Mouse (Mus musculus) megakaryocyte-erythroid progenitor cell, adult 5-6 weeks (primary cell): ENCODE measurements around the gene Pola2. TPM values are rescaled to one million over a fixed set of nuclear protein-coding genes. Genes with fewer than 3 reads are reported as not detected.

ENCODE experiments used
- ATAC-seq: replicated peaks from 2 replicates; pipeline ENCODE4 v1.8.0; 2016; ENCODE audit warnings: mild to moderate bottlenecking, inconsistent platforms; ENCODE audit not compliant: severe bottlenecking, poor library complexity, low FRiP score, low TSS enrichment
- total RNA-seq, 2 experiments: library from RNA; stranded (forward) in 1 of 2; stranded (reverse) in 1 of 2; fragments of 200-1000, 215-1000 nt in 1 of 2; fragments of >200 nt in 1 of 2; fragmentation: Nextera tagmentation in 1 of 2; gene quantifications; 2 replicates each; pipeline ENCODE4 v1.2.3; 2014 to 2017

Gene Pola2
- total RNA-seq, 2 experiments from 2014 or later: 87.0 to 164 TPM

DNA sequence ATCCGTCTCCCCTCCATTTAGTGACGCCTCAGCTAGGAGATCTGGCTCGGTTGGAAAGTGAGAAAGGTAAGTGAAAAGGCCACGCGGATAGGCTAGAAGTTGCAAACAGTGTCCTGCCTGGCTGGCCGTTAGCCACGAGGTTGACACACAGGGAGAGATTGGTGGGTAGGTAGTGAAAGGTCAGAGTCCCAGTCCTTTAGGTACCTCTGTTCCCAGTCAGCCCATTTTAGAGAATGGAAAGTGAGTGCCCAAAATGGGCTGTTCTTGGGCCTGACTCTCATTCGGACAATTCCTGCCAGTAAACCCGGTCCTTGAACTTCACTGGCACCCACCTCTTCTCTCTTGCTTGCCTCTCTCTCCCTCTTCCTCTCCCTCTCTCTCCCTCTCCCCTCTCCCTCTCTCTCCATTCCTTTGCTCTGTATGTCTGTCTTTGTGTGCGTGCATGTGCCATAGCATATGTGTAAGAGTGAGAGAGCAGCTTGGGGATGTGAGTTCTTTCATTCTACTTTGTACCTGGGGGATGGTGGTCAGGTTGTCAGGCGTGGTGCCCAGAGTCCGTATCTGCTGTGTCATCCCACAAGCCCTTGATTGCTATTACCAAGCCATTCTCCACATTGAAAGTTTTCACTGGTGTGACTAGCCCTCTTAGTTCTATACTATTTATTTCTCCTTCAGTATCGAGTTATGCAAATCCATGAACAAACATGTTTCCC, 50.8 kb downstream of the Pola2 start, which contains the start of gene Dpf2:
Dpf2 (minus strand) TSS at position 4 of the 713 bp plus-strand sequence.
- ATAC-seq: peak; percentile 27; the same call in 1 of the 2 replicates

DNA sequence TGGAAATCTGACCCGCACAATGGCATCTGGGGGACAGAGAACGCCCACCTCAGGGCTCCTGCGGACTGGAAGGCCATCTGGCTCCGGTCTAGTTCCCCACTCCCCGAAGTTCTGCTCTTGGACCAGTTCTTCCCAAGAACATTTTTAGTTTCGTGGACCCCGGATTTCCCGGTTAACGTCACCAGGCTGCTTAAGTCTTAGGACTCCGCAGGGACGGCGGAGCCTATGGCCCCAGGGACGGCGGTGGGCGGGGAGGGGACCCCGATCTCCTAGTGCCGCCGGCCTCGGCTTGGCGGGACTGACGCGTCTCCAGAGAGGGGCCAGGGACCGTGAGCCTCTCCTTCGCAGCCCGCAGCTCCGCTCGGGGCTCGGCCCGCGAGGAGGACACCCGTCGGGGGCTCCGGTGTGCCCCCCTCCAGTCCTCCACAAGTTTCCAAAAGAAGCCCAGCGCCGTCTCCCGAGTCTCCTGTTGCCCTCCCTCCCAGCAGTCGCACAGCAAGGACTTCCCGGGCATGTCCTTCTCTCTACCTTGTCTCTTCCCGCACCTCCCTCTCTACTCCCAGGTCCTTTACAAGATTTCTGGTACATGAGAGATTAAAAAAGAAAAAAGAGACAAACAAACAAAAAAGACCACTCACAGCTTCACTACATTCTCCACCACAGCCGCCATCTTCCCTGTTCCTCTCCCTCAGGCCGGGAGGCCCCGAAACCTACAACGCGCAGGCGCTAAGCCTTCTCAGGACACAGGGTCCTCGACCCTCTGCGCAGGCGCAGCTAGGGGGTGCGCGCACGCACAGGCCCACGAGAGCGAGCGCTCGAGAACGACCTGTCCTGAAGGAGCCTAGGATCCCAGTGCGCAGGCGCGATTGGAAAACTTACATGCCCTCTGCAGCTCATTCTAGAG, 51.6 kb downstream of the Pola2 start:
- peak; percentile 94 for ATAC-seq

DNA sequence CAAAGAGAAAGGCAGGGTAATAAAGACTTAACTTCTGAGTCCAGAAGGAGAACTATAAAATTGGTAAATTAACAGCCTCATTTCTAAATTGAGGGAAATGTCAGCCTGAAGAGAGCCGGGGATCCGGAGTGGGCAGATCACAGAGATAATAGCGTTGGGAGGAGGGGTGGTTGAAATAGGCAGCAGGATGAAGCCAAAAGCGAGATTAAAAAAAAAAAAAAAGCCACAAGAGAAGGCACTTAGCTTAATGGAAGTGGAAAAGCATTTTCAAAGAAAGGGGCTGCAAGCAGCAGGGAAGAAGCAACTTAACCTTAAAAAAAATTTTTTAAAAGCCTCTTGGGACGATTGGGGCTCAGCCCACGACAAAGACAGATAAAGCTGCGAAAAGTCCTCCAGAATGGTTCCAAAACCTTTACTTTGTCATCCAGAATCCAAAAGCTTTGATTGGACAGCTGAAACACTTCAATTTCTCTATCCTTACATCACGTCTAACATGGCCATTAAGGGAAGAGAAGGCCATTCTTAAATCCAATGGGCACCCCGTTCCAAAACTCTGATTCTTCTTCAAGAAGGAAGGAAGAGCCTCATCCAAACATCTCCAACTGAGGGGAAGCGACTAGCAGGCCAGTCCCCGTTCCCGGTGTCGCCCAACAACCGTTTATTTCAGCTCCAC, 52.4 kb downstream of the Pola2 start:
- ATAC-seq: no peak

DNA sequence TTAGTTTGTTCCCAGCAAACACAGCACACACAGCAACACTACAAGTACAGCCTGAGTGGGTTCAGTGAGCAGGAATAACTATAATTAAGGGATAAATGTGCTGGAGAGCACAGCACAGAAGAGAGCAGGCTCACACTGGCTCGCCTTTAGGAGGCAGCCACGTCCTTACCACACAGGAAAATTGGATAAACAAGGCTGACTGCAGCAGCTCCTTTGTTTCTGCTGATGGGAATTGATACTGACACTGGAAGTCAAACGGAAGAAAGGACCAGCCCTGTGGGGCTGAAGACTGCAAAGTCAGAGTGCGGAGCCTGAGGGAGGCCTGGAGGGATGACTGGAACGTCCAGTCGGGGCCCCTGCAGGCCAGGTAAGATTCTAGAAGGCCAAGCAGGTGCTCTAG, 53.8 kb downstream of the Pola2 start:
- ATAC-seq: no peak

DNA sequence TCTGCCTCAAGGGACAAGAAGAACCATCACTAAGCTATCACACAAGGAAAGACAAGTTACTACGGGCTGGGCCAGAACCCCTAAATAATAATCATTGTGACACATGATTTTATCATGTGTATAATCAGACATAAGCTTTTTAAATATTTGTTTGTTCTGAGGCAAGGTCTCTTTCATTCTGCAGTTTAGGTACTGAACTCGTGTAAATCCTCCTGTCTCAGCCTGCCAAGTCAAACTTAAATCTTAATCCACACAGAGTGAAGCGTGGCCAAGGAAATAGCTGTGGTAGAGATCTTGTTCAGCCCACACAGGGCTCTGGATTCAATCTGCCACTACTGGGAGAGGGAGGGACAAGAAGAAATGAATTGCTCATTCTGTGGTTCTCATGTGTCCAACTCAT, 56.7 kb downstream of the Pola2 start:
- no peak for ATAC-seq

DNA sequence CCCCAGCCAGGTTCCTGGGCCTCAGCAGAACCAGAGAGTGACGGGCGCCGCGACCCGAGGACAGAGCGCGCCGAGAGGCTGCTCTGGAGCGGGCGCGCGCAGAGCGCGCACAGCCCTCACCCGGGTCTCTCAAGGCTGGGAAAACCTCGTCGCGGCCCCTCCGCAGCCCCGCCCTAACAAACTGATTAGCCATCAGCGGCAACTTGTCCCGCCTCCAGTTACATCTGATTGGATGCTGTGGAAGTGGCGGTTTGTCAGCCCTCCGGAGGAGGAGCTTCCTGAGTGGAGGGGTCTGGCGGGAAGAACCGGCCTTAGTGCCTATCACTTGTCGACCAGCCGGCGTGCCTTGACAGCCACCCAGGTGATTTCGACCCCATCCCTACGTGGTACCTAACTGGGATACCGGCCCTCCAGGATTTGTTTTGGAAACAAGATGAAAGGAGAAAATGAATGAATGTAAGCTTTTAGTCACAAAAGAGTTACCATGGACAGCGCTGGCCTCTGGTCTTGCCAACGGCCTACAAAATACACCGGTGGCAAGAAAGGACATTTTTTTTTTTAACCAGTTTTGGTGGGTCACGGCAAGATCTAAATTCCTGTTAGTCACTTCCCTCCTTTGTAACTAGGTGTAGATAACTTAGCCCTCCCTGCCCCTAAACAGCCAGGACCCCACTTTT, 69.9 kb downstream of the Pola2 start, which contains the start of gene Tigd3:
Tigd3 (minus strand) TSS at position 148 of the 677 bp plus-strand sequence.
- peak; percentile 95 for ATAC-seq

DNA sequence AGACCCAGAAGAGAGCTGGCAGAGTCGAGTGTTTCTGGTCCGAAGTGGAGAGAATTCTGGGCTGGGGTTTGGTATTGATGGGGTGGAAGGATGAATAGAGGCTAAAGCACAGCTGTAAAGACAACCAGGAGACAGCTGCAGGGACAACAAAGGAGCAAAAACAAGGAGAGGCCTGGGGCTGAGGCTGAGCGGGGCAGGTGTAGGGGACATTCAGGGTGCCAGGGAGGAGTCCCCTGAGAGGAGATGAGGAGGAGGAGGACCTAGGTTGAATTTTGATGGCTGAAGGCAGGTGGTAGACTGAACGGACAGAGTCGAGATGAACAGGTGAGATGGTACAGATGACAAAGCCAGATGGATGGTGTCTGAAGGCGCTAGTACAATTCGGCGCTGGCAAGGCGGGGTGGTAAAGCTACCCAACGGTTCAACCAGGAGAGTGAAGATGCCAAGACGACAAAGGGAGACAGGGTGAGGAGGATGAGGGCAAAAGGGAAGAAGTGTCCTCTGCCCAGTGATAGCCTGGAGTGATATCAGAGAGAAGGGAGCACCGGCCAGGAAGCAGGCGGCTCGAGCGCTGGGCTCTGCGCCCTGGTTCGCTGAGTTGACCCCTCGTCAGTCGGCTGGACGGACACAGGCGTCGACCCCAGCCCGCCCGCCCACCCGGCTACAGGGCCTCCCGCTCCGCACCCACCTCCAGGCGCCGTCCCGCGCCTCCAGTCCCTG, 70.6 kb downstream of the Pola2 start:
- ATAC-seq: no peak

DNA sequence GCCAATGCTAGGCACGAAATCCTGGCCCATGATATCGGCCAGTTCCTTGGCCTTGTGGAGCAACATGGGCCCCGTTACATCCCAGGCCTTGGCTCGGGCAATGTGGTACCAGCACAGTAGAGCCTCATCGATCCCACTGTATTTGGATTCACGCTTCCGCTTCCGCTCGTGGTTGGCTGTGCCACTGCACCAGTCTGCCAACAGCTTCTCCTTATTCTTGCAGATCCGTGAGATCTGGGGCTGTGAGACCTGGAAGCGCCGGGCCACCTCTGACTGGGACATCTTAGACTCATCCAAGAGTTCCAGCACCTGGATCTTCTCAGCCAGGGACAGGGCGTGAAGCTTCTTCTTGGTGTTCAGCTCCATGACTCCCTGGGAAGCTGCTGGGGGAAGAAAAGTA, 71.3 kb downstream of the Pola2 start:
- no peak for ATAC-seq

DNA sequence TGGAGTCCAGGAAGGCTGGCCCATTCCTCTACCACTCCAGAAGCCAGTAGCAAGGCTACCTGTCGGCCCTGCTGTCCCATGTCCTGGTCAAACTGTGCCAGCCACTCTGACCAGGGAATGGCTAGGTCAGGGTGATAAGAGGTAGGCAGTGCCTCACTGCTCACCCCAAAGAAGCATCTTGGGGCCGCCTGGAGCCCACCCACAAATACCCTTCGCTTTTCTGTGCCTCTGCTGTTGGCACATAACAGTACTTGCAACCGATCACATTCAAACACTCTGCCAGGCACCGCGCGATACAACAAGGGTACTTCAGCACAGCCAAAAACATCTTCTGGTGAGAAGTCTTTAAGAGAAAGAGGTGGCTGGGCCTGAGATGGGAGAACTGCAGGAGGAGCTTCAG, 71.7 kb downstream of the Pola2 start:
- ATAC-seq: no peak

DNA sequence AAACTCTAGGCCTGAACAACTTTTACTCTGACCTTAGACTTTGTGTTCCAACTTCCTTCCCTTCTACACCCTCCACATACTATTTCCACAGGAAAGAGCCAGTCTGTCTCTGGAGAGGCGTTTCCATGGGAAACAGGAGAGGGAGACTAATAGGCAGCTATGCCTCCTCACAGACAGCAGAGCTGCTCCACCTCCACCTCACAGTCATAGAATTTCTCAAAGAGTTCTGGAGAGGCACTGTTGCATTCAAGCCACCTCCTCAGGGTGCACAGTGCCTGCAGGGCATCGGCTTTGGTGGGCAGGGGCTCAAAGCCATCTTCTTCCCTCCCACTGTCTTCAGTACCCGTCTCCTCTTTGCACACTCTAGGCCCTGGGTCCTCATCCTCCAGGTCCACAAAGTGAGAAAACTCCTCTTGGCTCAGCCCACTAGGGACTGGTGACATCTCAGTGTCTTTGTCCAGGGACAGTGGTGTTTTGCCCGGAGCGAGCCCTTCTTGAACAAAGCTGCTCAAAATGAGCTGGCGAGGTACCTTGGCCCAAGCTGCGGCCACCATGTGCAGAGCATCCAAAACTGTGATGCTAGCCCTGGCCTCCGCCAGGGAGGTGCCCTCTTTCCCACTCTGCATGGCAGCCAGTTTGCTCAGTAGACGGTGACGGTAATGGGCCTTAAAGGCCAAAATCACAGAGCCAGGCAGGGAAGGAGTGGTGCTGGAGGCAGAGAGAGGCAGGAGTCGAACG, 72.3 kb downstream of the Pola2 start:
- no peak for ATAC-seq

Other genes starting within 250 kb of the Pola2 start
- 43.9 and 46.1 TPM in 2 replicates for gene Ehbp1l1, start 237.9 kb downstream of the Pola2 start, total RNA-seq (2014; fragmentation: Nextera tagmentation)
- gene Ehbp1l1, start 237.9 kb downstream of the Pola2 start, total RNA-seq (2017): 42.4 and 43.6 TPM in 2 replicates
- 34.3 and 35.1 TPM in 2 replicates for gene Fam89b, start 234.5 kb downstream of the Pola2 start, total RNA-seq (2014; fragmentation: Nextera tagmentation)
- gene Fam89b, start 234.5 kb downstream of the Pola2 start, total RNA-seq (2017): 12.5 and 13.3 TPM in 2 replicates
- 3.5 and 4.4 TPM in 2 replicates for gene Ltbp3, start 223.3 kb downstream of the Pola2 start, total RNA-seq (2014; fragmentation: Nextera tagmentation)
- gene Ltbp3, start 223.3 kb downstream of the Pola2 start, total RNA-seq (2017): 3.4 TPM in 2 replicates
- 28.7 and 43.4 TPM in 2 replicates for gene Scyl1, start 192.8 kb downstream of the Pola2 start, total RNA-seq (2014; fragmentation: Nextera tagmentation)
- gene Scyl1, start 192.8 kb downstream of the Pola2 start, total RNA-seq (2017): 20.2 and 23.1 TPM in 2 replicates
- 12.5 and 14.1 TPM in 2 replicates for gene Frmd8, start 88.9 kb downstream of the Pola2 start, total RNA-seq (2014; fragmentation: Nextera tagmentation)
- 10.7 and 14.3 TPM in 2 replicates for gene Frmd8, start 88.9 kb downstream of the Pola2 start, total RNA-seq (2017)
- gene Slc25a45, start 86.4 kb downstream of the Pola2 start, total RNA-seq (2014; fragmentation: Nextera tagmentation): 10.0 and 20.1 TPM in 2 replicates
- 11.7 and 11.9 TPM in 2 replicates for gene Slc25a45, start 86.4 kb downstream of the Pola2 start, total RNA-seq (2017)
- 5.3 and 5.9 TPM in 2 replicates for gene Tigd3, start 70.1 kb downstream of the Pola2 start, total RNA-seq (2014; fragmentation: Nextera tagmentation)
- 2.2 and 3.1 TPM in 2 replicates for gene Tigd3, start 70.1 kb downstream of the Pola2 start, total RNA-seq (2017)
- 91.2 and 95.9 TPM in 2 replicates for gene Dpf2, start 51.2 kb downstream of the Pola2 start, total RNA-seq (2014; fragmentation: Nextera tagmentation)
- gene Dpf2, start 51.2 kb downstream of the Pola2 start, total RNA-seq (2017): 75.0 and 124 TPM in 2 replicates
- 0.77 TPM in 1 of 2 replicates, not detected in the other for gene Cdc42ep2, start 39.4 kb downstream of the Pola2 start, total RNA-seq (2014; fragmentation: Nextera tagmentation)
- not detected in 2 replicates for gene Cdc42ep2, start 39.4 kb downstream of the Pola2 start, total RNA-seq (2017)
- gene Slc22a20, start 21.9 kb upstream of the Pola2 start, total RNA-seq (2014; fragmentation: Nextera tagmentation): not detected in 2 replicates
- gene Slc22a20, start 21.9 kb upstream of the Pola2 start, total RNA-seq (2017): not detected in 2 replicates
- 41.2 and 46.0 TPM in 2 replicates for gene Capn1, start 51.7 kb upstream of the Pola2 start, total RNA-seq (2014; fragmentation: Nextera tagmentation)
- 30.6 and 53.5 TPM in 2 replicates for gene Capn1, start 51.7 kb upstream of the Pola2 start, total RNA-seq (2017)
- gene Syvn1, start 82.4 kb upstream of the Pola2 start, total RNA-seq (2014; fragmentation: Nextera tagmentation): 31.2 and 52.3 TPM in 2 replicates
- 5.8 and 7.5 TPM in 2 replicates for gene Syvn1, start 82.4 kb upstream of the Pola2 start, total RNA-seq (2017)
- 54.4 and 64.1 TPM in 2 replicates for gene Mrpl49, start 93.6 kb upstream of the Pola2 start, total RNA-seq (2014; fragmentation: Nextera tagmentation)
- gene Mrpl49, start 93.6 kb upstream of the Pola2 start, total RNA-seq (2017): 33.6 and 41.0 TPM in 2 replicates
- 2,866 and 2,996 TPM in 2 replicates for gene Fau, start 93.6 kb upstream of the Pola2 start, total RNA-seq (2014; fragmentation: Nextera tagmentation)
- gene Fau, start 93.6 kb upstream of the Pola2 start, total RNA-seq (2017): 1,307 and 1,586 TPM in 2 replicates
- 11.5 and 16.7 TPM in 2 replicates for gene Znhit2, start 97.0 kb upstream of the Pola2 start, total RNA-seq (2014; fragmentation: Nextera tagmentation)
- gene Znhit2, start 97.0 kb upstream of the Pola2 start, total RNA-seq (2017): 10.7 and 11.2 TPM in 2 replicates
- 13.7 and 14.7 TPM in 2 replicates for gene Tm7sf2, start 104.2 kb upstream of the Pola2 start, total RNA-seq (2014; fragmentation: Nextera tagmentation)
- 3.6 and 4.8 TPM in 2 replicates for gene Tm7sf2, start 104.2 kb upstream of the Pola2 start, total RNA-seq (2017)
- 45.2 and 61.4 TPM in 2 replicates for gene Vps51, start 113.0 kb upstream of the Pola2 start, total RNA-seq (2014; fragmentation: Nextera tagmentation)
- gene Vps51, start 113.0 kb upstream of the Pola2 start, total RNA-seq (2017): 33.9 and 40.6 TPM in 2 replicates
- not detected in 2 replicates for gene Tmem262, start 115.8 kb upstream of the Pola2 start, total RNA-seq (2014; fragmentation: Nextera tagmentation)
- not detected in 2 replicates for gene Tmem262, start 115.8 kb upstream of the Pola2 start, total RNA-seq (2017)
- not detected in 2 replicates for gene Gm28374, start 118.1 kb upstream of the Pola2 start, total RNA-seq (2014; fragmentation: Nextera tagmentation)
- 0.99 TPM in 1 of 2 replicates, not detected in the other for gene Gm28374, start 118.1 kb upstream of the Pola2 start, total RNA-seq (2017)
- gene Zfpl1, start 120.8 kb upstream of the Pola2 start, total RNA-seq (2014; fragmentation: Nextera tagmentation): 20.4 and 38.0 TPM in 2 replicates
- 34.2 and 34.8 TPM in 2 replicates for gene Zfpl1, start 120.8 kb upstream of the Pola2 start, total RNA-seq (2017)
- gene Cdca5, start 120.8 kb upstream of the Pola2 start, total RNA-seq (2014; fragmentation: Nextera tagmentation): 47.6 and 48.9 TPM in 2 replicates
- 25.2 and 25.9 TPM in 2 replicates for gene Cdca5, start 120.8 kb upstream of the Pola2 start, total RNA-seq (2017)
- 3.5 and 5.7 TPM in 2 replicates for gene AC131692.1, start 130.2 kb upstream of the Pola2 start, total RNA-seq (2014; fragmentation: Nextera tagmentation)
- gene AC131692.1, start 130.2 kb upstream of the Pola2 start, total RNA-seq (2017): 0.95 and 1.6 TPM in 2 replicates
- gene Naaladl1, start 141.6 kb upstream of the Pola2 start, total RNA-seq (2014; fragmentation: Nextera tagmentation): 1.5 and 2.1 TPM in 2 replicates
- not detected in 2 replicates for gene Naaladl1, start 141.6 kb upstream of the Pola2 start, total RNA-seq (2017)
- gene Sac3d1, start 154.4 kb upstream of the Pola2 start, total RNA-seq (2014; fragmentation: Nextera tagmentation): 18.8 and 20.9 TPM in 2 replicates
- 7.7 and 9.3 TPM in 2 replicates for gene Sac3d1, start 154.4 kb upstream of the Pola2 start, total RNA-seq (2017)
- 15.2 and 24.6 TPM in 2 replicates for gene Snx15, start 164.1 kb upstream of the Pola2 start, total RNA-seq (2014; fragmentation: Nextera tagmentation)
- gene Snx15, start 164.1 kb upstream of the Pola2 start, total RNA-seq (2017): 7.0 and 13.2 TPM in 2 replicates
- gene Batf2, start 176.8 kb upstream of the Pola2 start, total RNA-seq (2014; fragmentation: Nextera tagmentation): 2.0 TPM in 1 of 2 replicates, not detected in the other
- gene Batf2, start 176.8 kb upstream of the Pola2 start, total RNA-seq (2017): 0.42 TPM in 1 of 2 replicates, not detected in the other
- 43.2 and 45.4 TPM in 2 replicates for gene Arl2, start 177.3 kb upstream of the Pola2 start, total RNA-seq (2014; fragmentation: Nextera tagmentation)
- 26.4 and 38.6 TPM in 2 replicates for gene Arl2, start 177.3 kb upstream of the Pola2 start, total RNA-seq (2017)
- not detected in 2 replicates for gene Majin, start 220.2 kb upstream of the Pola2 start, total RNA-seq (2014; fragmentation: Nextera tagmentation)
- not detected in 2 replicates for gene Majin, start 220.2 kb upstream of the Pola2 start, total RNA-seq (2017)